Mouse (Mus musculus) forebrain, postnatal 0 days (tissue): ENCODE results near the gene Fcgr2b. TPM values are rescaled to one million over a fixed set of nuclear protein-coding genes. Genes with fewer than 3 reads are reported as not detected.
A peak's percentile ranks its signal among the peaks of the same experiment; 100 is the strongest.

Source experiments
- ATAC-seq: fragments of 200-750 bp; cut with Nextera tagmentation; 2 replicates; pipeline ENCODE4 v1.8.0; 2017; ENCODE audit warnings: mild to moderate bottlenecking, moderate library complexity
- DNase-seq: peaks from one replicate; pipeline ENCODE4 v3.0.0-alpha.2; 2015
- H3K27ac ChIP-seq: fragments of 300-500 bp; sonication (generic); 2 replicates; pipeline ENCODE4 v1.5.1; 2014; ENCODE audit warnings: low read depth, mild to moderate bottlenecking, antibody characterized with exemption, low read length, moderate library complexity, mixed read lengths
- H3K27me3 ChIP-seq: fragments of 300-500 bp; sonication (generic); 2 replicates; pipeline ENCODE4 v1.6.1; 2014; ENCODE audit warnings: mild to moderate bottlenecking, low read length, mixed read lengths; ENCODE audit not compliant: insufficient read depth
- H3K36me3 ChIP-seq: fragments of 300-500 bp; sonication (generic); 2 replicates; pipeline ENCODE4 v1.6.1; 2014; ENCODE audit warnings: mild to moderate bottlenecking, moderate library complexity; ENCODE audit not compliant: insufficient read depth
- H3K4me1 ChIP-seq: fragments of 300-500 bp; sonication (generic); 2 replicates; pipeline ENCODE4 v1.6.1; 2014; ENCODE audit warnings: antibody characterized with exemption; ENCODE audit not compliant: insufficient read depth
- H3K4me2 ChIP-seq: fragments of 300-500 bp; sonication (generic); 2 replicates; pipeline ENCODE4 v1.6.1; 2014; ENCODE audit warnings: low read depth, mild to moderate bottlenecking, moderate library complexity
- H3K4me3 ChIP-seq: fragments of 300-500 bp; sonication (generic); 2 replicates; pipeline ENCODE4 v1.5.1; 2014; ENCODE audit warnings: low read depth, low read length, mixed read lengths
- H3K9ac ChIP-seq: fragments of 300-500 bp; sonication (generic); 2 replicates; pipeline ENCODE4 v1.6.1; 2014; ENCODE audit warnings: mild to moderate bottlenecking
- H3K9me3 ChIP-seq: fragments of 300-500 bp; sonication (generic); 2 replicates; pipeline ENCODE4 v1.6.1; 2016; ENCODE audit warnings: low read length
- CTCF ChIP-seq: sonication (generic); IDR thresholded peaks from 2 replicates; pipeline ENCODE4 v1.5.1; 2016; ENCODE audit warnings: antibody characterized with exemption, control low read depth, low read depth
- WGBS: fragments of 180-500 bp; shearing (Covaris S2); extraction: QIAGEN DNeasy Blood & Tissue Kit; methylation state at CpG from one replicate; pipeline ENCODE4 v1.1.7; 2014; 5-methylcytosine and 5-hydroxymethylcytosine counted together
- polyA plus RNA-seq: library from polyadenylated mRNA; unstranded; fragments of >200 nt; fragmentation: Nextera tagmentation; extraction: Ambion mirVana; gene quantifications from 2 replicates; pipeline ENCODE4 v1.2.1, GENCODE M21; 2015
- total RNA-seq: library from RNA; depleted of rRNA; stranded (reverse); fragments of >200 nt; gene quantifications from 2 replicates; pipeline ENCODE4 v1.2.3, GENCODE M21; 2014

Fcgr2b gene
- total and polyA plus RNA-seq, 2 experiments from 2014 or later, result 2.3 to 3.9 TPM

GRCm38 (mm10) chr1:171006335-171006734 is 30.0 kb upstream of the Fcgr2b start:
- H3K9me3 ChIP-seq, result no peaks in the 10 kb centered on the region
- H3K4me3 ChIP-seq, result no peak overlapping the region
- no peak overlapping the region for H3K4me2 ChIP-seq
- H3K27ac ChIP-seq, result no peak overlapping the region
- no peaks in the 10 kb centered on the region for H3K27me3 ChIP-seq
- no peaks in the 10 kb centered on the region for H3K36me3 ChIP-seq
- ATAC-seq, result no peak
- 94% methylated on average over 4 of the region's 4 CpGs for WGBS
- no peaks in the 10 kb centered on the region for H3K4me1 ChIP-seq
- TF ChIP-seq CTCF, result no peak
- no peak for DNase-seq
- no peak overlapping the region for H3K9ac ChIP-seq

- no peak for TF ChIP-seq CTCF
- Histone ChIP-seq H3K4me3 (no peak overlapping the region), H3K4me2 (no peak overlapping the region), H3K4me1 (no peaks in the 10 kb centered on the region), H3K27me3 (no peaks in the 10 kb centered on the region), H3K36me3 (no peaks in the 10 kb centered on the region), H3K27ac (no peak overlapping the region), H3K9me3 (no peaks in the 10 kb centered on the region), H3K9ac (no peak overlapping the region)
- DNase-seq (no peak), ATAC-seq (no peak)
Observed at GRCm38 (mm10) chr1:171005586-171005985, 29.2 kb upstream of the Fcgr2b start.

- no peaks in the 10 kb centered on the region for H3K27me3 ChIP-seq
- 71% methylated on average over 6 of the region's 6 CpGs for WGBS
- H3K9me3 ChIP-seq, result no peaks in the 10 kb centered on the region
- H3K4me2 ChIP-seq, result no peak overlapping the region
- H3K27ac ChIP-seq, result no peak overlapping the region
- DNase-seq (no peak), ATAC-seq (no peak)
- no peak overlapping the region for H3K9ac ChIP-seq
- TF ChIP-seq CTCF, result no peak
- no peak overlapping the region for H3K4me3 ChIP-seq
- no peaks in the 10 kb centered on the region for H3K4me1 ChIP-seq
- no peaks in the 10 kb centered on the region for H3K36me3 ChIP-seq
Observed at GRCm38 (mm10) chr1:171005081-171005480, 28.7 kb upstream of the Fcgr2b start.

- TF ChIP-seq CTCF, result no peak
- H3K4me1 ChIP-seq, result no peaks in the 10 kb centered on the region
Observed at GRCm38 (mm10) chr1:170999811-171000210, 23.5 kb upstream of the Fcgr2b start.

GRCm38 (mm10) chr1:170997756-170998655 is 21.7 kb upstream of the Fcgr2b start:
- Histone ChIP-seq H3K36me3 (no peaks in the 10 kb centered on the region), H3K9ac (no peak overlapping the region), H3K9me3 (no peaks in the 10 kb centered on the region), H3K4me1 (no peaks in the 10 kb centered on the region), H3K27me3 (no peaks in the 10 kb centered on the region), H3K27ac (no peak overlapping the region), H3K4me3 (no peak overlapping the region), H3K4me2 (peak overlapping the region; percentile 31)
- 59% methylated on average over 21 of the region's 21 CpGs for WGBS
- peak; percentile 45 for ATAC-seq
- peak; percentile 29 for DNase-seq
- no peak for TF ChIP-seq CTCF

More at GRCm38 (mm10) chr1:170999811-171000210, 23.5 kb upstream of the Fcgr2b start:
- no peaks in the 10 kb centered on the region for H3K9me3 ChIP-seq
- no peak overlapping the region for H3K27ac ChIP-seq
- no peak overlapping the region for H3K9ac ChIP-seq
- ATAC-seq (no peak), DNase-seq (no peak)
- no peak overlapping the region for H3K4me2 ChIP-seq
- H3K27me3 ChIP-seq, result no peaks in the 10 kb centered on the region
- no peak overlapping the region for H3K4me3 ChIP-seq
- H3K36me3 ChIP-seq, result no peaks in the 10 kb centered on the region

- H3K27ac ChIP-seq, result no peak overlapping the region
- peak; percentile 69 for TF ChIP-seq CTCF
- peak; percentile 34 for DNase-seq
- no peak for ATAC-seq
- H3K9ac ChIP-seq, result no peak overlapping the region
- H3K27me3 ChIP-seq, result no peaks in the 10 kb centered on the region
- no peaks in the 10 kb centered on the region for H3K9me3 ChIP-seq
- no peaks in the 10 kb centered on the region for H3K4me1 ChIP-seq
- no peaks in the 10 kb centered on the region for H3K36me3 ChIP-seq
- H3K4me2 ChIP-seq, result no peak overlapping the region
- WGBS, result 51% methylated on average over 3 of the region's 3 CpGs
- H3K4me3 ChIP-seq, result no peak overlapping the region
Observed at GRCm38 (mm10) chr1:170996753-170997152, 20.4 kb upstream of the Fcgr2b start.

GRCm38 (mm10) chr1:170996034-170996433 is 19.7 kb upstream of the Fcgr2b start:
- TF ChIP-seq CTCF, result no peak
- H3K27ac ChIP-seq, result no peak overlapping the region
- no peaks in the 10 kb centered on the region for H3K27me3 ChIP-seq
- no peak overlapping the region for H3K9ac ChIP-seq
- no peak for ATAC-seq
- H3K4me2 ChIP-seq, result no peak overlapping the region
- H3K36me3 ChIP-seq, result no peaks in the 10 kb centered on the region
- WGBS, result 86% methylated on average over 3 of the region's 3 CpGs
- H3K9me3 ChIP-seq, result no peaks in the 10 kb centered on the region
- H3K4me3 ChIP-seq, result no peak overlapping the region
- no peaks in the 10 kb centered on the region for H3K4me1 ChIP-seq
- no peak for DNase-seq
